Mouse (Mus musculus): ENCODE measurements around the gene Eci2. TPM values are rescaled to one million over a fixed set of nuclear protein-coding genes. Genes with fewer than 3 reads are reported as not detected.
"Not testable (repeated sequence)": the region's sequence is repeated elsewhere in the genome, so short reads cannot be mapped to it uniquely, and the experiment has no call there.

Eci2 gene
- polyA plus RNA-seq, 1 experiment from 2014 or later: 152 TPM

GRCm38 (mm10) chr13:34956901-34957300 lies 70.0 kb downstream of the Eci2 start:
- TF ChIP-seq CTCF (IDR thresholded peaks at IDR 0.05; ENCODE audit: low read depth): no peak
- Histone ChIP-seq H3K4me2 (no peak overlapping the region), H3K36me3 (ENCODE audit: insufficient read depth) (no peaks in the 10 kb centered on the region), H3K27ac (ENCODE audit: low read depth) (no peak overlapping the region), H3K4me1 (ENCODE audit: insufficient read depth) (no peaks in the 10 kb centered on the region), H3K4me3 (ENCODE audit: low read depth, low read length) (no peak overlapping the region), H3K9me3 (ENCODE audit: low read depth, low read length) (no peaks in the 10 kb centered on the region), H3K9ac (no peak overlapping the region), H3K27me3 (ENCODE audit: insufficient read depth, low read length) (no peaks in the 10 kb centered on the region)
- ATAC-seq (ENCODE audit: insufficient read depth) (no peak), DNase-seq (no peak)
- 65% methylated on average over 4 of the region's 4 CpGs for WGBS

- not testable (repeated sequence) for ATAC-seq (ENCODE audit: insufficient read depth); H3K36me3 ChIP-seq (ENCODE audit: insufficient read depth); H3K9me3 ChIP-seq (ENCODE audit: low read depth, low read length); DNase-seq; H3K27ac ChIP-seq (ENCODE audit: low read depth); H3K4me1 ChIP-seq (ENCODE audit: insufficient read depth); H3K27me3 ChIP-seq (ENCODE audit: insufficient read depth, low read length); H3K9ac ChIP-seq; H3K4me3 ChIP-seq (ENCODE audit: low read depth, low read length); H3K4me2 ChIP-seq
- 84% methylated on average over 2 of the region's 2 CpGs for WGBS
Observed at GRCm38 (mm10) chr13:34951437-34951836, 75.5 kb downstream of the Eci2 start.

- Histone ChIP-seq H3K9me3 (ENCODE audit: low read depth, low read length) (no peaks in the 10 kb centered on the region), H3K27me3 (ENCODE audit: insufficient read depth, low read length) (no peaks in the 10 kb centered on the region), H3K4me2 (no peak overlapping the region), H3K4me3 (ENCODE audit: low read depth, low read length) (no peak overlapping the region), H3K27ac (ENCODE audit: low read depth) (no peak overlapping the region), H3K36me3 (ENCODE audit: insufficient read depth) (no peaks in the 10 kb centered on the region), H3K9ac (no peak overlapping the region), H3K4me1 (ENCODE audit: insufficient read depth) (no peaks in the 10 kb centered on the region)
- no peak for TF ChIP-seq CTCF (IDR thresholded peaks at IDR 0.05; ENCODE audit: low read depth)
- DNase-seq (no peak), ATAC-seq (ENCODE audit: insufficient read depth) (no peak)
Observed at GRCm38 (mm10) chr13:34942370-34942769, 84.5 kb downstream of the Eci2 start.

- no peak overlapping the region for H3K4me3 ChIP-seq (ENCODE audit: low read depth, low read length)
- ATAC-seq (ENCODE audit: insufficient read depth): no peak
- no peak overlapping the region for H3K27ac ChIP-seq (ENCODE audit: low read depth)
- no peaks in the 10 kb centered on the region for H3K36me3 ChIP-seq (ENCODE audit: insufficient read depth)
- H3K27me3 ChIP-seq (ENCODE audit: insufficient read depth, low read length): no peaks in the 10 kb centered on the region
- no peaks in the 10 kb centered on the region for H3K9me3 ChIP-seq (ENCODE audit: low read depth, low read length)
- no peak for TF ChIP-seq CTCF (IDR thresholded peaks at IDR 0.05; ENCODE audit: low read depth)
- 63% methylated on average over 10 of the region's 10 CpGs for WGBS
- no peak overlapping the region for H3K4me2 ChIP-seq
- DNase-seq: peak; percentile 67
- H3K9ac ChIP-seq: no peak overlapping the region
- no peaks in the 10 kb centered on the region for H3K4me1 ChIP-seq (ENCODE audit: insufficient read depth)
Observed at GRCm38 (mm10) chr13:34934931-34935644, 91.8 kb downstream of the Eci2 start.

Other genes starting within 250 kb of the Eci2 start
- 81.3 and 83.5 TPM in 2 replicates for gene Prpf4b, start 151.8 kb downstream of the Eci2 start, polyA plus RNA-seq (2014; fragmentation: Nextera tagmentation; extraction: Ambion mirVana)
- 2.1 and 2.3 TPM in 2 replicates for gene Fam217a, start 102.8 kb downstream of the Eci2 start, polyA plus RNA-seq (2014; fragmentation: Nextera tagmentation; extraction: Ambion mirVana)
- not detected in 2 replicates for gene 4933417A18Rik, start 102.7 kb downstream of the Eci2 start, polyA plus RNA-seq (2014; fragmentation: Nextera tagmentation; extraction: Ambion mirVana)
- 0.45 and 0.77 TPM in 2 replicates for gene Eci3, start 63.3 kb downstream of the Eci2 start, polyA plus RNA-seq (2014; fragmentation: Nextera tagmentation; extraction: Ambion mirVana)